Mouse (Mus musculus) MEL (cell line): ENCODE results near the gene Alpk1. TPM values are rescaled to one million over a fixed set of nuclear protein-coding genes. Genes with fewer than 3 reads are reported as not detected.

Experiments
- DNase-seq: peaks from one replicate; pipeline ENCODE4 v3.0.0; 2011; ENCODE audit warnings: low read depth, low spot score
- H3K27ac ChIP-seq: 2 replicates; pipeline ENCODE4 v1.5.1; 2012; ENCODE audit warnings: low read depth, mild to moderate bottlenecking, control low read depth, low read length, moderate library complexity; ENCODE audit not compliant: control insufficient read depth
- H3K27me3 ChIP-seq, 2 experiments: fragments of 150-350 bp in 1 of 2; sonication (generic) in 1 of 2; 2 replicates each; pipeline ENCODE4 v1.6.1; 2012; ENCODE audit warnings: low read length in 2 of 2, mild to moderate bottlenecking in 2 of 2, improper control_type of control experiment in 1 of 2, moderate library complexity in 1 of 2; ENCODE audit not compliant: insufficient read depth in 2 of 2, control insufficient read depth in 1 of 2
- H3K36me3 ChIP-seq, 2 experiments: 2 replicates each; pipeline ENCODE4 v1.6.1; 2012 to 2014; ENCODE audit warnings: low read length in 2 of 2, improper control_type of control experiment in 1 of 2, inconsistent platforms in 1 of 2, mild to moderate bottlenecking in 1 of 2; ENCODE audit not compliant: insufficient read depth in 2 of 2, control insufficient read depth in 1 of 2
- H3K4me1 ChIP-seq, 2 experiments: fragments of 150-350 bp in 1 of 2; sonication (generic) in 1 of 2; 2 replicates each; pipeline ENCODE4 v1.6.1; 2012; ENCODE audit warnings: low read length in 2 of 2, improper control_type of control experiment in 1 of 2, mild to moderate bottlenecking in 1 of 2; ENCODE audit not compliant: insufficient read depth in 2 of 2, control insufficient read depth in 1 of 2
- H3K4me3 ChIP-seq, 2 experiments: fragments of 150-350 bp in 1 of 2; sonication (generic) in 1 of 2; 2 replicates each; pipeline ENCODE4 v1.5.1; 2012; ENCODE audit warnings: low read depth in 2 of 2, low read length in 2 of 2, mild to moderate bottlenecking in 2 of 2, moderate library complexity in 2 of 2, control low read depth in 1 of 2, improper control_type of control experiment in 1 of 2; ENCODE audit not compliant: control insufficient read depth in 1 of 2, insufficient read depth in 1 of 2
- H3K79me2 ChIP-seq: 2 replicates; pipeline ENCODE4 v1.6.1; 2012; ENCODE audit warnings: mild to moderate bottlenecking, low read length, moderate library complexity; ENCODE audit not compliant: control insufficient read depth, poor library complexity, insufficient read depth
- H3K9ac ChIP-seq: 2 replicates; pipeline ENCODE4 v1.6.1; 2012; ENCODE audit warnings: low read depth, mild to moderate bottlenecking, control low read depth, low read length, moderate library complexity; ENCODE audit not compliant: control insufficient read depth, poor library complexity, severe bottlenecking
- H3K9me3 ChIP-seq: fragments of 150-350 bp; sonication (generic); replicated peaks from 2 replicates; pipeline ENCODE4 v1.6.1; 2012; ENCODE audit warnings: mild to moderate bottlenecking, low read length, improper control_type of control experiment, moderate library complexity; ENCODE audit not compliant: insufficient read depth
- CTCF ChIP-seq, 3 experiments: IDR thresholded peaks in 2 of 3; conservative IDR thresholded peaks in 1 of 3; 2 replicates each; pipeline ENCODE4 v1.5.1; 2011 to 2012; ENCODE audit warnings: low read length in 3 of 3, low read depth in 2 of 3, mild to moderate bottlenecking in 2 of 3, improper control_type of control experiment in 1 of 3, inconsistent platforms in 1 of 3, mixed read lengths in 1 of 3, moderate library complexity in 1 of 3; ENCODE audit not compliant: control insufficient read depth in 1 of 3, insufficient read depth in 1 of 3, poor library complexity in 1 of 3, severe bottlenecking in 1 of 3
- ELF1 ChIP-seq: IDR thresholded peaks from 2 replicates; pipeline ENCODE4 v1.6.1; 2014; ENCODE audit warnings: low read depth, mild to moderate bottlenecking, inconsistent platforms, low read length, improper control_type of control experiment, moderate library complexity
- GATA1 ChIP-seq: IDR thresholded peaks from 2 replicates; pipeline ENCODE4 v1.6.1; 2011; ENCODE audit warnings: low read depth, low read length, improper control_type of control experiment
- HCFC1 ChIP-seq: IDR thresholded peaks from 2 replicates; pipeline ENCODE4 v1.6.1; 2012; ENCODE audit warnings: low read depth, mild to moderate bottlenecking, inconsistent platforms, low read length, improper control_type of control experiment, moderate library complexity
- JUND ChIP-seq: IDR thresholded peaks from 2 replicates; pipeline ENCODE4 v1.6.1; 2011; ENCODE audit warnings: low read depth, mild to moderate bottlenecking, improper control_type of control experiment, low read length
- MAFK ChIP-seq: IDR thresholded peaks from 2 replicates; pipeline ENCODE4 v1.6.1; 2011; ENCODE audit warnings: low read depth, mild to moderate bottlenecking, low read length, improper control_type of control experiment, borderline replicate concordance
- NRF1 ChIP-seq: IDR thresholded peaks from 2 replicates; pipeline ENCODE4 v1.6.1; 2014; ENCODE audit warnings: low read depth, mild to moderate bottlenecking, inconsistent platforms, low read length, improper control_type of control experiment, moderate library complexity; ENCODE audit not compliant: poor library complexity, insufficient read depth, severe bottlenecking
- POLR2A ChIP-seq, 2 experiments: IDR thresholded peaks; 2 replicates each; pipeline ENCODE4 v1.6.1; 2011 to 2012; ENCODE audit warnings: low read length in 2 of 2, mild to moderate bottlenecking in 2 of 2, control low read depth in 1 of 2, improper control_type of control experiment in 1 of 2, low read depth in 1 of 2, moderate library complexity in 1 of 2; ENCODE audit not compliant: control insufficient read depth in 1 of 2, insufficient read depth in 1 of 2, poor library complexity in 1 of 2
- POLR2AphosphoS2 ChIP-seq: IDR thresholded peaks from 2 replicates; pipeline ENCODE4 v1.6.1; 2011; ENCODE audit warnings: low read length, improper control_type of control experiment
- POLR2AphosphoS5 ChIP-seq: IDR thresholded peaks from 2 replicates; pipeline ENCODE4 v1.6.1; 2012; ENCODE audit warnings: low read depth, borderline replicate concordance, mild to moderate bottlenecking, inconsistent platforms, low read length, moderate library complexity, mixed read lengths
- TAL1 ChIP-seq: IDR thresholded peaks from 2 replicates; pipeline ENCODE4 v1.6.1; 2012; ENCODE audit warnings: mild to moderate bottlenecking, inconsistent platforms, low read length, moderate library complexity, mixed read lengths
- TCF12 ChIP-seq: IDR thresholded peaks from 2 replicates; pipeline ENCODE4 v1.6.1; 2014; ENCODE audit warnings: low read depth, mild to moderate bottlenecking, inconsistent platforms, low read length, improper control_type of control experiment, moderate library complexity
- USF1 ChIP-seq: IDR thresholded peaks from 2 replicates; pipeline ENCODE4 v1.6.1; 2014; ENCODE audit warnings: low read depth, mild to moderate bottlenecking, inconsistent platforms, low read length, improper control_type of control experiment, moderate library complexity
- ZC3H11A ChIP-seq: IDR thresholded peaks from 2 replicates; pipeline ENCODE4 v1.6.1; 2012; ENCODE audit warnings: low read depth, mild to moderate bottlenecking, inconsistent platforms, low read length, improper control_type of control experiment
- polyA plus RNA-seq, 2 experiments: library from polyadenylated mRNA; stranded (reverse) in 1 of 2; unstranded in 1 of 2; fragments of >175 nt in 1 of 2; fragments of >200 nt in 1 of 2; gene quantifications; 2 replicates each; pipeline versions ENCODE4 v1.2.1 to v1.2.4; 2012; ENCODE audit warnings: low replicate concordance in 2 of 2, low read depth in 1 of 2; ENCODE audit not compliant: insufficient read length in 2 of 2, insufficient read depth in 1 of 2, missing spikeins in 1 of 2
- total RNA-seq: library from RNA; depleted of rRNA; stranded (reverse); fragments of 300-350 nt; gene quantifications from 2 replicates; pipeline ENCODE4 v1.2.3, GENCODE M21; 2012

Gene Alpk1
- total and polyA plus RNA-seq, 3 experiments: 1.8 to 2.4 TPM; not detected in 1

GRCm38 (mm10) chr3:127720948-127721347 is 59.4 kb downstream of the Alpk1 start:
- no peaks in the 10 kb centered on the region for H3K9me3 ChIP-seq
- no peak overlapping the region for H3K4me3 ChIP-seq
- H3K4me1 ChIP-seq: no peaks in the 10 kb centered on the region
- no peak for DNase-seq
- no peaks in the 10 kb centered on the region for H3K36me3 ChIP-seq
- H3K79me2 ChIP-seq: no peaks in the 10 kb centered on the region
- H3K27ac ChIP-seq: no peak overlapping the region
- no peak overlapping the region for H3K9ac ChIP-seq
- H3K27me3 ChIP-seq: no peaks in the 10 kb centered on the region
- no peak for TF ChIP-seq ELF1
- TF ChIP-seq USF1: no peak
- no peak for TF ChIP-seq NRF1
- no peak for TF ChIP-seq MAFK
- TF ChIP-seq GATA1: no peak
- no peak for TF ChIP-seq POLR2AphosphoS5
- TF ChIP-seq JUND: no peak
- TF ChIP-seq TAL1: no peak
- no peak for TF ChIP-seq HCFC1
- TF ChIP-seq POLR2AphosphoS2: no peak
- TF ChIP-seq TCF12: no peak
- TF ChIP-seq CTCF (IDR thresholded peaks at IDR 0.05 in 2 of 3, conservative IDR thresholded peaks at IDR 0.05 in 1 of 3; ENCODE audit: control insufficient read depth in 1 of 3, insufficient read depth in 1 of 3, low read depth in 2 of 3, low read length in 3 of 3, poor library complexity in 1 of 3, severe bottlenecking in 1 of 3): no peak

GRCm38 (mm10) chr3:127720050-127720449 is 60.3 kb downstream of the Alpk1 start:
- H3K9me3 ChIP-seq: no peaks in the 10 kb centered on the region
- H3K4me1 ChIP-seq: no peaks in the 10 kb centered on the region
- no peaks in the 10 kb centered on the region for H3K36me3 ChIP-seq
- H3K4me3 ChIP-seq: no peak overlapping the region
- H3K79me2 ChIP-seq: no peaks in the 10 kb centered on the region
- no peaks in the 10 kb centered on the region for H3K27me3 ChIP-seq
- no peak for DNase-seq
- TF ChIP-seq TCF12 (no peak), ZC3H11A (no peak), CTCF (IDR thresholded peaks at IDR 0.05 in 2 of 3, conservative IDR thresholded peaks at IDR 0.05 in 1 of 3; ENCODE audit: control insufficient read depth in 1 of 3, insufficient read depth in 1 of 3, low read depth in 2 of 3, low read length in 3 of 3, poor library complexity in 1 of 3, severe bottlenecking in 1 of 3) (no peak)
- H3K9ac ChIP-seq: no peak overlapping the region
- no peak overlapping the region for H3K27ac ChIP-seq

GRCm38 (mm10) chr3:127719601-127720000 is 60.7 kb downstream of the Alpk1 start:
- TF ChIP-seq POLR2A (IDR thresholded peaks at IDR 0.05; ENCODE audit: control insufficient read depth in 1 of 2, insufficient read depth in 1 of 2, low read depth in 1 of 2, low read length in 2 of 2, poor library complexity in 1 of 2): no peak
- Histone ChIP-seq H3K9ac (no peak overlapping the region), H3K27ac (no peak overlapping the region), H3K79me2 (no peaks in the 10 kb centered on the region), H3K36me3 (no peaks in the 10 kb centered on the region), H3K4me3 (no peak overlapping the region), H3K9me3 (no peaks in the 10 kb centered on the region), H3K27me3 (no peaks in the 10 kb centered on the region), H3K4me1 (no peaks in the 10 kb centered on the region)
- no peak for DNase-seq
